Mouse (Mus musculus) liver, postnatal 0 days (tissue): ENCODE results near the gene Dab1. TPM values are rescaled to one million over a fixed set of nuclear protein-coding genes. Genes with fewer than 3 reads are reported as not detected.

Experiments
- ATAC-seq: fragments of 200-750 bp; cut with Nextera tagmentation; 2 replicates; pipeline ENCODE4 v1.8.0; 2017; ENCODE audit warnings: mild to moderate bottlenecking, moderate library complexity
- DNase-seq: peaks from one replicate; pipeline ENCODE4 v3.0.0-alpha.2; 2016
- H3K27ac ChIP-seq: fragments of 300-500 bp; sonication (generic); 2 replicates; pipeline ENCODE4 v1.5.1; 2014; ENCODE audit warnings: antibody characterized with exemption, moderate library complexity, mild to moderate bottlenecking, low read depth
- H3K27me3 ChIP-seq: fragments of 300-500 bp; sonication (generic); 2 replicates; pipeline ENCODE4 v1.6.1; 2014; ENCODE audit warnings: low read length, control low read depth, mixed read lengths; ENCODE audit not compliant: insufficient read depth
- H3K36me3 ChIP-seq: fragments of 300-500 bp; sonication (generic); replicated peaks from 2 replicates; pipeline ENCODE4 v1.6.1; 2014; ENCODE audit warnings: mild to moderate bottlenecking, control low read depth, low read length, moderate library complexity, mixed read lengths; ENCODE audit not compliant: insufficient read depth
- H3K4me1 ChIP-seq: fragments of 300-500 bp; sonication (generic); 2 replicates; pipeline ENCODE4 v1.6.1; 2014; ENCODE audit warnings: antibody characterized with exemption, mild to moderate bottlenecking, control low read depth; ENCODE audit not compliant: insufficient read depth
- H3K4me2 ChIP-seq: fragments of 300-500 bp; sonication (generic); 2 replicates; pipeline ENCODE4 v1.6.1; 2014; ENCODE audit warnings: low read depth, mild to moderate bottlenecking, low read length, moderate library complexity, mixed read lengths
- H3K4me3 ChIP-seq: fragments of 300-500 bp; sonication (generic); 2 replicates; pipeline ENCODE4 v1.5.1; 2014; ENCODE audit warnings: low read depth, low read length
- H3K9ac ChIP-seq: fragments of 300-500 bp; sonication (generic); replicated peaks from 2 replicates; pipeline ENCODE4 v1.6.1; 2014; ENCODE audit warnings: mild to moderate bottlenecking, moderate library complexity
- H3K9me3 ChIP-seq: fragments of 300-500 bp; sonication (generic); 2 replicates; pipeline ENCODE4 v1.6.1; 2016; ENCODE audit warnings: mild to moderate bottlenecking, control low read depth, low read length, mixed read lengths
- CTCF ChIP-seq: sonication (generic); IDR thresholded peaks from 2 replicates; pipeline ENCODE4 v1.5.1; 2016; ENCODE audit warnings: antibody characterized with exemption, low read depth
- EP300 ChIP-seq: IDR thresholded peaks from 2 replicates; pipeline ENCODE4 v1.6.1; 2016; ENCODE audit warnings: antibody characterized with exemption, low read depth, mild to moderate bottlenecking
- WGBS: fragments of 180-500 bp; shearing (Covaris S2); extraction: QIAGEN DNeasy Blood & Tissue Kit; methylation state at CpG from one replicate; pipeline ENCODE4 v1.1.7; 2014; ENCODE audit not compliant: insufficient replicate concordance; 5-methylcytosine and 5-hydroxymethylcytosine counted together
- polyA plus RNA-seq: library from polyadenylated mRNA; unstranded; fragments of >200 nt; fragmentation: Nextera tagmentation; extraction: Ambion mirVana; gene quantifications from 2 replicates; pipeline ENCODE4 v1.2.1, GENCODE M21; 2015

Dab1 gene
- polyA plus RNA-seq, 1 experiment from 2014 or later, result 1.1 TPM

DNA sequence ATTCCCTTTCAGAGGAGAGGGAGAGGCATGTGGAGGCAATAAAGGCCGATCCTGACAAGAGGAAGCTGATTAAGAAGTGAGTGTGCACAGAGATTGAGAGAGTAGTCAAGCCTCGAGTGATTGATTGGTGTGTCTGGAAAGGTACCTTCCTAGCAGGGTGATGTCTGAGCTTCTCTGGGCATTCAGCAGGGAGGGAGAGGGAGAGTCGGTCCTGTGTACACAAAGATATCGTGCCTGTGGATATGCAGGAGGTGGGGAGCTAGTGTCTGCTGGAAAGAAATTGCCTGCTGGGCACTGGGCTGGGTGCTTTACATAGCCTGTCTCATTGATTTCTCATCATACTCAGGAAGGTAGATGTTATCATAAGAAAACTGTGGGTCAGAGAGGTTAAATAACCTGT is 420.4 kb downstream of the Dab1 start:
- Histone ChIP-seq H3K9ac (no peak overlapping the region), H3K36me3 (no peaks in the 10 kb centered on the region), H3K4me3 (no peak overlapping the region), H3K27me3 (no peaks in the 10 kb centered on the region), H3K4me2 (no peak overlapping the region), H3K27ac (no peak overlapping the region), H3K4me1 (no peaks in the 10 kb centered on the region), H3K9me3 (no peaks in the 10 kb centered on the region)
- TF ChIP-seq CTCF (no peak), EP300 (no peak)
- ATAC-seq (no peak), DNase-seq (no peak)
- WGBS, result 31% methylated on average over 4 of the region's 4 CpGs

DNA sequence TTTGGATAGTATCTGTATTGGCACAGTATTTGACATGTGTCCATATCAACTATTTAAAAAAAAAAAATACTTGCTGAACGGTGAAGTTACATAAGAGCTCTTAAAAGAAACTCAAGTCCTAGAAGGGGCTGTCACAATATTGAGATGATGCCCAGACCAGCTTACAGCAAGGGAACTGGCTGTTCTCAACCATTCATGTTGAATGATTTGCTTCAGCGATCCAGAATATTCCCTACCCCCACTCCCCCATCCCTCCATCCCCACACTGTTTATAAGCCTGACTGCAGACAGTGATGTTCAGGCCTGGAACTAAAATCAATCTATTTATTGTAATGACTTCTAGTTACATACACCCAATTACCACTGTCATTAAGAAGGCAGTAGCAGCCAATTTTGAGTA is 424.3 kb downstream of the Dab1 start:
- 73% methylated on average over 2 of the region's 2 CpGs for WGBS
- no peak for ATAC-seq

DNA sequence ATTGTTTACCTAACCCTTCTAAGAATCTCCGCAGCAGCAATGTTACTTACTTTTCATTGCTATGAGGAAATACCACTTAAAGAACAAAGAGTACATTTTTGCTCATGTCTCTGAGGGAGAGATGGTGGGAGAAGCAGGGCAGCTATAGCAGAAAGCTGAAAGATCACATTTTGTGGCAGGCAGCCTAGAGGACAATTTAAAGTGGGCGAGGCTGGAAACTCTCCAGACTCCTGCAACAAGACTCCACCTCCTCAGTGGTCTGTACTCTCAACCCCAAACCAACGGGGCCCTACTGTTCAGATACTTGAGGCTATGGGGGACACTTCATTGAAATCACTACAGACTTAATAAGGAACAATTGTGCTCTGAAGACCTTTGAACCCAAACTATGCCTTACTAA is 425.5 kb downstream of the Dab1 start:
- Histone ChIP-seq H3K4me2 (no peak overlapping the region), H3K4me3 (no peak overlapping the region), H3K27ac (no peak overlapping the region), H3K27me3 (no peaks in the 10 kb centered on the region), H3K36me3 (no peaks in the 10 kb centered on the region), H3K4me1 (peaks cover 4% of the 10 kb centered on the region; the same call in 1 of the 2 replicates), H3K9me3 (no peaks in the 10 kb centered on the region), H3K9ac (no peak overlapping the region)
- 44% methylated on average over 3 of the region's 3 CpGs for WGBS
- DNase-seq (no peak), ATAC-seq (no peak)
- TF ChIP-seq EP300 (no peak), CTCF (no peak)

More for the DNA sequence above, 424.3 kb downstream of the Dab1 start:
- TF ChIP-seq CTCF (no peak), EP300 (no peak)
- no peak overlapping the region for H3K4me3 ChIP-seq
- no peaks in the 10 kb centered on the region for H3K36me3 ChIP-seq
- H3K9ac ChIP-seq, result no peak overlapping the region
- H3K9me3 ChIP-seq, result no peaks in the 10 kb centered on the region
- H3K27me3 ChIP-seq, result no peaks in the 10 kb centered on the region
- no peak overlapping the region for H3K4me2 ChIP-seq
- DNase-seq, result no peak
- H3K27ac ChIP-seq, result no peak overlapping the region
- H3K4me1 ChIP-seq, result no peaks in the 10 kb centered on the region

DNA sequence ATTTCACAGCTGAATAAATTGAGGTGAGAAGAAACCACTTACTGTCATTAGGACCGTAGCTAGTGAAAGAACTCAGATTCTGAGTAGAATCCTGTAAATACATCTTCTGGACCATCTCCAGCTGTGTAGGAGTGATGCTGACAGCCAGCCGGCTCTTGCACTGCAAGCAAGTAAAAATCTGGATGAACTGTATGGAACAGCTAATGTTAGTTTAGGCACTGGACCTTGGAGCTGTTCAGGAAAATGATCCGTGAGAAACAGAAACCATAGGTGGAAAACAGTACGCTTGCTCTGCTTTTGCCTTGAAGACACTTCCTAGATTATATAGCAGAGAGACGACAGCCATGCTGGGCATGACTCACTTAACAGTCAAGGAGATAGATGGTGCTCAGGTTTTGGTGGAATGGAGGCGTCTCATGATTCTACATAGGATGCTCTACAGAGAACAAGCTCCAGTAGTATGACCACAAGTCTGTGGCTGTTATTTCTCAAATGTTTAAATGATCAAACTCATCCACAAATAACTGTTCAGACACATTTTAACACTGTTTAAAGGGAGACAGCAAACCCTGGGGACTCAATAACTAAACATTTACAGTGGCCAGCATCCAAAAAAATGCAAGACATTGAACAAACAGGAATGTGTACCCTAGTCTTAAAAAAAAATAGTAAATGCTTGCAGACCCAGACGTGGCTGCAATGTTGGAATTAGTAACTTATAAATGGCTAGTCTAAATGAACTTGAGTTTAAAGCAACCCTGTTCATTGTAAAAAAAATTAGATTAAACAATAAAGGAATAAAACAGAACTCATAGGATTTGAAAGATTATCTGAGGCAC is 429.0 kb downstream of the Dab1 start:
- H3K27me3 ChIP-seq, result no peaks in the 10 kb centered on the region
- H3K9me3 ChIP-seq, result no peaks in the 10 kb centered on the region
- H3K4me2 ChIP-seq, result peak overlapping the region; percentile 33
- no peak overlapping the region for H3K9ac ChIP-seq
- TF ChIP-seq EP300 (no peak), CTCF (no peak)
- WGBS, result 44% methylated on average over 7 of the region's 7 CpGs
- no peak overlapping the region for H3K27ac ChIP-seq
- H3K4me1 ChIP-seq, result peaks cover 4% of the 10 kb centered on the region; the same call in 1 of the 2 replicates
- H3K4me3 ChIP-seq, result no peak overlapping the region
- no peaks in the 10 kb centered on the region for H3K36me3 ChIP-seq
- no peak for DNase-seq
- peak; percentile 68 for ATAC-seq

DNA sequence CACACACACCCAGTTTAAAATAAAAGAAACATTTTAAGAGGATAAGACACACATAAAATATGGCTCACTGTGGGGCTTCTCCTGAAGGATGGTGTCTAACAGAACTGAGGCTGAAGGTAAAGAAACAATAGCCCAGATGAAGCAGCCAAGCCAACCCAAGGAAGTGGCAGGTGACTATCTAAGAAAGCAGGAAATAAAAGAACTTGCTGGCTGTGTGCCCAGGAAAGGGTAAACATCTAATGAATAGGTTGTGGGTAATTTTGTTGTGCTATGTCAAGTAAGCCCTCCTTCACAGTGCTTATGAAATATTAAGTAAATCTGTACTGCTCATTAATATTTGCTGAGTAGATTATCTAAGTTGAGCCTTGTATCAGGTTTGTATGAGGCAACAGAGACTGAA is 438.0 kb downstream of the Dab1 start:
- DNase-seq, result no peak
- no peaks in the 10 kb centered on the region for H3K4me1 ChIP-seq
- H3K27ac ChIP-seq, result no peak overlapping the region
- H3K4me3 ChIP-seq, result no peak overlapping the region
- no peaks in the 10 kb centered on the region for H3K9me3 ChIP-seq
- H3K9ac ChIP-seq, result no peak overlapping the region
- ATAC-seq, result no peak
- H3K4me2 ChIP-seq, result no peak overlapping the region
- no peaks in the 10 kb centered on the region for H3K36me3 ChIP-seq
- H3K27me3 ChIP-seq, result no peaks in the 10 kb centered on the region
- TF ChIP-seq CTCF (no peak), EP300 (no peak)

DNA sequence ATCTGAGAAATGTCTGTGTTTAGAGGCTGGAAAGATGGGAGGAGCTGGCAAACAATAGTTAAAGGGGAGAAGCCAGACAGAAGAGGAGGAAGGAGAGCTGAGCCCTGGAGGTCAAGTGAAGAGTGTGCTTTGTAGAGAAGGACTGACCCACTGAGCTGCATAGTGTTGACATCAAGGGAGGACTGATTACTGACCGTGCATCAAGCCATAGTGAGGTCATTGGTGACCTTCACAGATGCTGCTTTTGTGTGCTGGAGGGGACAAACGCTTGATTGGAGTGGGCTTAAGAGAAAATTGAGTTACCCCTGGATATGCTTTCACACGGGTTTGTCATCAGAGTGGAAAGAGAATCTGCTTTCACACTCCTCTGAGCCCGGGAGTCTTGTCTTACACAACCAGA is 440.4 kb downstream of the Dab1 start:
- no peak for TF ChIP-seq EP300
- TF ChIP-seq CTCF, result no peak
- 46% methylated on average over 4 of the region's 4 CpGs for WGBS
- H3K4me3 ChIP-seq, result no peak overlapping the region

More for the DNA sequence above, 440.4 kb downstream of the Dab1 start:
- H3K4me2 ChIP-seq, result no peak overlapping the region
- no peaks in the 10 kb centered on the region for H3K9me3 ChIP-seq
- H3K9ac ChIP-seq, result no peak overlapping the region
- H3K36me3 ChIP-seq, result no peaks in the 10 kb centered on the region
- ATAC-seq (no peak), DNase-seq (no peak)
- H3K27me3 ChIP-seq, result no peaks in the 10 kb centered on the region
- H3K27ac ChIP-seq, result no peak overlapping the region
- H3K4me1 ChIP-seq, result no peaks in the 10 kb centered on the region
